Mouse (Mus musculus): ENCODE results near the gene Pih1d2. TPM values are rescaled to one million over a fixed set of nuclear protein-coding genes. Genes with fewer than 3 reads are reported as not detected.

Pih1d2 gene
- polyA plus RNA-seq, 1 experiment from 2014 or later = 5.6 TPM

- Histone ChIP-seq H3K4me2 (ENCODE audit: low read depth, severe bottlenecking) (no peak overlapping the region), H3K36me3 (ENCODE audit: control insufficient read depth, insufficient read depth, low read length) (peaks cover 2% of the 10 kb centered on the region; the same call in 1 of the 2 replicates), H3K9ac (ENCODE audit: low read length) (no peak overlapping the region), H3K27me3 (ENCODE audit: control insufficient read depth, insufficient read depth, low read length) (no peaks in the 10 kb centered on the region), H3K9me3 (ENCODE audit: control insufficient read depth, low read length) (no peaks in the 10 kb centered on the region), H3K4me3 (ENCODE audit: low read depth, low read length) (no peak overlapping the region), H3K27ac (replicated peaks; ENCODE audit: low read depth, low read length) (no peak overlapping the region), H3K4me1 (ENCODE audit: control insufficient read depth, insufficient read depth, low read length) (no peaks in the 10 kb centered on the region)
- 77% methylated on average over 10 of the region's 10 CpGs for WGBS
- no peak for ATAC-seq (ENCODE audit: insufficient number of reproducible peaks, low FRiP score, low TSS enrichment, low read depth)
- no peak for DNase-seq (ENCODE audit: low spot score)
These were observed 26.1 kb upstream of the Pih1d2 start for GRCm38 (mm10) chr9:50590856-50591518.

- WGBS = 89% methylated on average over 9 of the region's 9 CpGs
- Histone ChIP-seq H3K4me2 (ENCODE audit: low read depth, severe bottlenecking) (no peak overlapping the region), H3K4me1 (ENCODE audit: control insufficient read depth, insufficient read depth, low read length) (no peaks in the 10 kb centered on the region), H3K36me3 (ENCODE audit: control insufficient read depth, insufficient read depth, low read length) (peaks cover 13% of the 10 kb centered on the region; the same call in 1 of the 2 replicates), H3K4me3 (ENCODE audit: low read depth, low read length) (no peak overlapping the region), H3K27me3 (ENCODE audit: control insufficient read depth, insufficient read depth, low read length) (no peaks in the 10 kb centered on the region), H3K27ac (replicated peaks; ENCODE audit: low read depth, low read length) (no peak overlapping the region), H3K9me3 (ENCODE audit: control insufficient read depth, low read length) (no peaks in the 10 kb centered on the region), H3K9ac (ENCODE audit: low read length) (no peak overlapping the region)
- DNase-seq (ENCODE audit: low spot score) (no peak), ATAC-seq (ENCODE audit: insufficient number of reproducible peaks, low FRiP score, low TSS enrichment, low read depth) (no peak)
These were observed 24.2 kb upstream of the Pih1d2 start for GRCm38 (mm10) chr9:50592955-50593354.

GRCm38 (mm10) chr9:50593544-50593943 lies 23.6 kb upstream of the Pih1d2 start:
- H3K4me1 ChIP-seq (ENCODE audit: control insufficient read depth, insufficient read depth, low read length) = no peaks in the 10 kb centered on the region
- 74% methylated on average over 3 of the region's 3 CpGs for WGBS
- no peaks in the 10 kb centered on the region for H3K9me3 ChIP-seq (ENCODE audit: control insufficient read depth, low read length)
- H3K27ac ChIP-seq (replicated peaks; ENCODE audit: low read depth, low read length) = no peak overlapping the region
- H3K27me3 ChIP-seq (ENCODE audit: control insufficient read depth, insufficient read depth, low read length) = no peaks in the 10 kb centered on the region
- DNase-seq (ENCODE audit: low spot score) (peak; percentile 49), ATAC-seq (ENCODE audit: insufficient number of reproducible peaks, low FRiP score, low TSS enrichment, low read depth) (no peak)
- H3K9ac ChIP-seq (ENCODE audit: low read length) = no peak overlapping the region
- H3K36me3 ChIP-seq (ENCODE audit: control insufficient read depth, insufficient read depth, low read length) = peaks cover 15% of the 10 kb centered on the region; the same call in 1 of the 2 replicates
- no peak overlapping the region for H3K4me2 ChIP-seq (ENCODE audit: low read depth, severe bottlenecking)
- no peak overlapping the region for H3K4me3 ChIP-seq (ENCODE audit: low read depth, low read length)

- DNase-seq (ENCODE audit: low spot score) = no peak
- Histone ChIP-seq H3K4me2 (ENCODE audit: low read depth, severe bottlenecking) (no peak overlapping the region), H3K36me3 (ENCODE audit: control insufficient read depth, insufficient read depth, low read length) (peaks cover 22% of the 10 kb centered on the region; the same call in 1 of the 2 replicates), H3K4me3 (ENCODE audit: low read depth, low read length) (no peak overlapping the region), H3K27ac (replicated peaks; ENCODE audit: low read depth, low read length) (no peak overlapping the region), H3K4me1 (ENCODE audit: control insufficient read depth, insufficient read depth, low read length) (no peaks in the 10 kb centered on the region), H3K27me3 (ENCODE audit: control insufficient read depth, insufficient read depth, low read length) (no peaks in the 10 kb centered on the region), H3K9me3 (ENCODE audit: control insufficient read depth, low read length) (no peaks in the 10 kb centered on the region), H3K9ac (ENCODE audit: low read length) (no peak overlapping the region)
- WGBS = 80% methylated on average over 12 of the region's 12 CpGs
- no peak for ATAC-seq (ENCODE audit: insufficient number of reproducible peaks, low FRiP score, low TSS enrichment, low read depth)
These were observed 22.2 kb upstream of the Pih1d2 start for GRCm38 (mm10) chr9:50594794-50595417.

- Histone ChIP-seq H3K4me3 (ENCODE audit: low read depth, low read length) (no peak overlapping the region), H3K27ac (replicated peaks; ENCODE audit: low read depth, low read length) (no peak overlapping the region), H3K27me3 (ENCODE audit: control insufficient read depth, insufficient read depth, low read length) (no peaks in the 10 kb centered on the region), H3K9ac (ENCODE audit: low read length) (no peak overlapping the region), H3K4me1 (ENCODE audit: control insufficient read depth, insufficient read depth, low read length) (no peaks in the 10 kb centered on the region), H3K9me3 (ENCODE audit: control insufficient read depth, low read length) (no peaks in the 10 kb centered on the region), H3K36me3 (ENCODE audit: control insufficient read depth, insufficient read depth, low read length) (peaks cover 24% of the 10 kb centered on the region; the same call in 1 of the 2 replicates), H3K4me2 (ENCODE audit: low read depth, severe bottlenecking) (no peak overlapping the region)
- WGBS = 93% methylated on average over 8 of the region's 8 CpGs
- no peak for DNase-seq (ENCODE audit: low spot score)
- no peak for ATAC-seq (ENCODE audit: insufficient number of reproducible peaks, low FRiP score, low TSS enrichment, low read depth)
These were observed 20.1 kb upstream of the Pih1d2 start for GRCm38 (mm10) chr9:50596973-50597372.

GRCm38 (mm10) chr9:50601536-50601935 lies 15.6 kb upstream of the Pih1d2 start:
- Histone ChIP-seq H3K27ac (replicated peaks; ENCODE audit: low read depth, low read length) (no peak overlapping the region), H3K27me3 (ENCODE audit: control insufficient read depth, insufficient read depth, low read length) (no peaks in the 10 kb centered on the region), H3K9ac (ENCODE audit: low read length) (no peak overlapping the region), H3K4me2 (ENCODE audit: low read depth, severe bottlenecking) (no peak overlapping the region), H3K4me3 (ENCODE audit: low read depth, low read length) (no peak overlapping the region), H3K4me1 (ENCODE audit: control insufficient read depth, insufficient read depth, low read length) (peaks cover 4% of the 10 kb centered on the region), H3K9me3 (ENCODE audit: control insufficient read depth, low read length) (no peaks in the 10 kb centered on the region), H3K36me3 (ENCODE audit: control insufficient read depth, insufficient read depth, low read length) (peaks cover 20% of the 10 kb centered on the region; the same call in 1 of the 2 replicates)
- DNase-seq (ENCODE audit: low spot score) = no peak
- WGBS = 92% methylated on average over 6 of the region's 6 CpGs
- no peak for ATAC-seq (ENCODE audit: insufficient number of reproducible peaks, low FRiP score, low TSS enrichment, low read depth)

GRCm38 (mm10) chr9:50602055-50602845 lies 14.9 kb upstream of the Pih1d2 start:
- Histone ChIP-seq H3K27ac (replicated peaks; ENCODE audit: low read depth, low read length) (no peak overlapping the region), H3K36me3 (ENCODE audit: control insufficient read depth, insufficient read depth, low read length) (peaks cover 14% of the 10 kb centered on the region; the same call in 1 of the 2 replicates)

More at GRCm38 (mm10) chr9:50602055-50602845, 14.9 kb upstream of the Pih1d2 start:
- no peaks in the 10 kb centered on the region for H3K9me3 ChIP-seq (ENCODE audit: control insufficient read depth, low read length)
- 89% methylated on average over 7 of the region's 7 CpGs for WGBS
- ATAC-seq (ENCODE audit: insufficient number of reproducible peaks, low FRiP score, low TSS enrichment, low read depth) (no peak), DNase-seq (ENCODE audit: low spot score) (no peak)
- H3K4me2 ChIP-seq (ENCODE audit: low read depth, severe bottlenecking) = peak overlapping the region; percentile 64
- peaks cover 4% of the 10 kb centered on the region for H3K4me1 ChIP-seq (ENCODE audit: control insufficient read depth, insufficient read depth, low read length)
- no peak overlapping the region for H3K9ac ChIP-seq (ENCODE audit: low read length)
- no peaks in the 10 kb centered on the region for H3K27me3 ChIP-seq (ENCODE audit: control insufficient read depth, insufficient read depth, low read length)
- H3K4me3 ChIP-seq (ENCODE audit: low read depth, low read length) = peak overlapping the region; percentile 72

All from limb, embryonic 11.5 days (tissue).